Mouse (Mus musculus) limb, embryonic 14.5 days (tissue): ENCODE measurements around the gene Sohlh2. TPM values are rescaled to one million over a fixed set of nuclear protein-coding genes. Genes with fewer than 3 reads are reported as not detected.

Experiments used
- ATAC-seq: fragments of 200-750 bp; cut with Nextera tagmentation; 2 replicates; pipeline ENCODE4 v1.8.0; 2017; ENCODE audit warnings: low read depth, moderate number of reproducible peaks, moderate TSS enrichment; ENCODE audit not compliant: low FRiP score
- DNase-seq: peaks from one replicate; pipeline ENCODE4 v3.0.0-alpha.2; 2015; ENCODE audit warnings: low spot score
- H3K27ac ChIP-seq: fragments of 300-500 bp; sonication (generic); replicated peaks from 2 replicates; pipeline ENCODE4 v1.5.1; 2014; ENCODE audit warnings: low read depth, mild to moderate bottlenecking, low read length, moderate library complexity, mixed read lengths
- H3K27me3 ChIP-seq: fragments of 300-500 bp; sonication (generic); 2 replicates; pipeline ENCODE4 v1.6.1; 2014; ENCODE audit warnings: low read length, mixed read lengths; ENCODE audit not compliant: control insufficient read depth, insufficient read depth
- H3K36me3 ChIP-seq: fragments of 300-500 bp; sonication (generic); 2 replicates; pipeline ENCODE4 v1.6.1; 2014; ENCODE audit warnings: mild to moderate bottlenecking, low read length, moderate library complexity, mixed read lengths; ENCODE audit not compliant: control insufficient read depth, insufficient read depth
- H3K4me1 ChIP-seq: fragments of 300-500 bp; sonication (generic); 2 replicates; pipeline ENCODE4 v1.6.1; 2014; ENCODE audit warnings: antibody characterized with exemption, low read length, mixed read lengths; ENCODE audit not compliant: control insufficient read depth, insufficient read depth
- H3K4me2 ChIP-seq: fragments of 300-500 bp; sonication (generic); replicated peaks from 2 replicates; pipeline ENCODE4 v1.6.1; 2014; ENCODE audit warnings: low read depth, mild to moderate bottlenecking, low read length, moderate library complexity; ENCODE audit not compliant: severe bottlenecking
- H3K4me3 ChIP-seq: fragments of 300-500 bp; sonication (generic); replicated peaks from 2 replicates; pipeline ENCODE4 v1.5.1; 2014; ENCODE audit warnings: low read length
- H3K9ac ChIP-seq: fragments of 300-500 bp; sonication (generic); 2 replicates; pipeline ENCODE4 v1.6.1; 2014; ENCODE audit warnings: mild to moderate bottlenecking, low read depth, low read length, moderate library complexity; ENCODE audit not compliant: severe bottlenecking
- H3K9me3 ChIP-seq: fragments of 300-500 bp; sonication (generic); 2 replicates; pipeline ENCODE4 v1.6.1; 2016; ENCODE audit warnings: low read length; ENCODE audit not compliant: control insufficient read depth
- POLR2A ChIP-seq: fragments of 200-500 bp; IDR thresholded peaks from 2 replicates; pipeline ENCODE4 v1.8.0; 2012; ENCODE audit warnings: inconsistent platforms, mild to moderate bottlenecking, moderate library complexity, borderline replicate concordance; ENCODE audit not compliant: insufficient read depth, insufficient read length; ENCODE audit errors: extremely low read depth
- WGBS: fragments of 180-500 bp; shearing (Covaris S2); extraction: QIAGEN DNeasy Blood & Tissue Kit; methylation state at CpG from one replicate; pipeline ENCODE4 v1.1.7; 2014; 5-methylcytosine and 5-hydroxymethylcytosine counted together
- polyA plus RNA-seq, 2 experiments: library from polyadenylated mRNA; depleted of rRNA in 1 of 2; stranded (reverse) in 1 of 2; unstranded in 1 of 2; fragments of >200 nt; fragmentation: Nextera tagmentation in 1 of 2; extraction: Ambion mirVana in 1 of 2; gene quantifications; 2 replicates each; pipeline versions ENCODE4 v1.2.1 to v1.2.3; 2012 to 2014

Sohlh2 gene
- polyA plus RNA-seq (2012; rRNA removed) (0.09 and 0.12 TPM in 2 replicates), polyA plus RNA-seq (2014; fragmentation: Nextera tagmentation; extraction: Ambion mirVana) (not detected in 2 replicates)

DNA sequence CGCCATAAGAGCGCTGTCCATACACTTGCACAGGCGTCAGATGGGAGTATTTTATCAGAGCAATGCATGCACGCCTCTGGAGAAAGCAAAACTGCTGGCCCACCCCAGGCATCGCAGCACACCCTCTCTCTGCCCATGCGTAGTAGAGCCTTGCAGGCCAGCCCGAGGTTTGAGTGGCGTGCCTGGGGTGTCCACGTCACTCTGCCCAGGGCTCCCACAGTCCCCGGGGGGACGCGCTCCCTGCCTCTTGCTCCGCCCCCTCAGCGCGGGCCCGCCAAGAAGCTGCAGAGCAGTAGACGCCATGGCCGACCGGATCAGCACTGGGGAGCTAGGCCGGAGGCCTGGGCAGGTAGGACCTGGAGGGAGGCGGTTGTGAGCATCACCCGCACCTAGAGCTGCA lies at the start of gene Sohlh2:
TSS of gene Sohlh2 (plus strand) at position 263 of the 400 bp plus-strand sequence.
- 95% methylated on average over 22 of the region's 22 CpGs for WGBS

DNA sequence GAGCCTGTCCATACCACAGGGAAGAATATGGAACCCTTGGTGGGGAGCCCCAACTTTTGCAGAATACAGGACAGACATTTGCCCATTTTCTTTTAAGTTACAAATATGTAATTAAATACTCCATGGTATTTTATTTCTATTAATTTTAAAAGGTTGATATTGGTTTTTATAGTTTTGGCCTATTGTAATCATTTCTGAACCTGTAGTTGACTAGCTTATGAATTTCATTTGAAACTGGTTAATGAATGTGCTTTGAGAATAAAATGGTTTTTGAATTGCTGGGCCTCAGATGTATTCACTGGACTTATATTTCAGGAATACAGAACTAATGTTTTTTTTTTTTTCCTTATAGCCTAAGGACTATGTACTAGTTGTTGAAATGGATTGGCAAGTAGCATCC lies 44.8 kb upstream of the Sohlh2 start, which contains the start of gene Ccdc169:
TSS of gene Ccdc169 (plus strand) at position 301 of the 400 bp plus-strand sequence.
- H3K36me3 ChIP-seq = peaks cover 62% of the 10 kb centered on the region
- no peaks in the 10 kb centered on the region for H3K4me1 ChIP-seq
- no peak for ATAC-seq
- no peak within 1 kb of the TSS for H3K27ac ChIP-seq
- H3K4me2 ChIP-seq = no peak within 1 kb of the TSS
- TF ChIP-seq POLR2A = no peak
- no peaks in the 10 kb centered on the region for H3K9me3 ChIP-seq
- H3K4me3 ChIP-seq = no peak within 1 kb of the TSS
- no peak within 1 kb of the TSS for H3K9ac ChIP-seq
- H3K27me3 ChIP-seq = no peaks in the 10 kb centered on the region
- DNase-seq = no peak

More for the DNA sequence above, at the start of gene Sohlh2:
- Histone ChIP-seq H3K4me1 (no peaks in the 10 kb centered on the region), H3K9ac (no peak within 1 kb of the TSS), H3K27ac (no peak within 1 kb of the TSS), H3K9me3 (no peaks in the 10 kb centered on the region), H3K4me2 (no peak within 1 kb of the TSS), H3K4me3 (no peak within 1 kb of the TSS), H3K36me3 (no peaks in the 10 kb centered on the region), H3K27me3 (no peaks in the 10 kb centered on the region)
- ATAC-seq (no peak), DNase-seq (no peak)
- TF ChIP-seq POLR2A = no peak

DNA sequence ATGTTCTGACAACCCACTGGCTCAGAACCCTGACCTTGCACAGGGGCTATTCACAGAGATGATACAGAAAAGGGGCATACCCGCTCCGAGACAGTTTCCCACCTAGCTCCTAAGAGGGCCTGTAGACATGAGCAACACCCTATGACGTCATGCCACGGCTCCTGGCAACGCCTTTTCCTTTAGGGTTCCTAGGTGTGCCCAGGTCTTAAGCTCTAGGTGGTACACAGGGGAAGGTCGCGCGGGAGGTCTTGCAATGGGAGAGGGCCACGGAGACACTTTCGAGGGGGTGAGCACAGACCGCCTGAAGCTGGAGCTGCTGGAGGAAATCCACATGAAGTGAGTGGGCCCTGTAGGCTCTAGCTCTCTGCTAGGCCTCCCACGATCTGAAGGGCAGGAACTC lies 42.0 kb upstream of the Sohlh2 start:
- H3K36me3 ChIP-seq = peaks cover 38% of the 10 kb centered on the region
- no peak overlapping the region for H3K27ac ChIP-seq
- H3K4me1 ChIP-seq = no peaks in the 10 kb centered on the region
- no peak for ATAC-seq
- no peak overlapping the region for H3K4me3 ChIP-seq
- no peaks in the 10 kb centered on the region for H3K9me3 ChIP-seq
- H3K9ac ChIP-seq = no peak overlapping the region
- no peak overlapping the region for H3K4me2 ChIP-seq
- TF ChIP-seq POLR2A = no peak
- WGBS = 91% methylated on average over 12 of the region's 12 CpGs
- H3K27me3 ChIP-seq = no peaks in the 10 kb centered on the region
- DNase-seq = no peak

DNA sequence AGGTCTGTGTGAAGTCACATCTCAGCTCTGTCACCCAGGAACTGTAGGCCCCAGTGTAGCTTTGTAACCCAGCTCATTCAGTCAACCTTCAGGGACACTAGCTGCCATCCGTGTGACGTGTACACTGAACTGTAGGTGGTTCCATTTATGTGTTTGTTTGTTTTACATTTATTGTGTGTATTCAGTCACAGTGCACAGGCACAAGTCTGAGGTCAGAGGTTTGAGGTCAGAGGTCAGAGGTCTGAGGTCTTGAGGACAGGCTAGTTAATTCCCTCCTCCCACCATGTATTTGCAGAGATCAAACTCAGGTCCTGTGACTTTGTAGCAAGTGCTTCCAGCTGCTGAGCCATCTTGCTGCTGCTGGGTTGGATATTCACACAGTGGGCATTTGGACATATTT lies 40.4 kb upstream of the Sohlh2 start:
- H3K4me2 ChIP-seq = no peak overlapping the region
- H3K4me1 ChIP-seq = no peaks in the 10 kb centered on the region
- WGBS = 84% methylated on average over 2 of the region's 2 CpGs
- no peak overlapping the region for H3K9ac ChIP-seq
- H3K27me3 ChIP-seq = no peaks in the 10 kb centered on the region
- ATAC-seq (no peak), DNase-seq (no peak)
- no peak for TF ChIP-seq POLR2A
- no peak overlapping the region for H3K4me3 ChIP-seq
- H3K36me3 ChIP-seq = peaks cover 22% of the 10 kb centered on the region
- H3K27ac ChIP-seq = no peak overlapping the region
- no peaks in the 10 kb centered on the region for H3K9me3 ChIP-seq

DNA sequence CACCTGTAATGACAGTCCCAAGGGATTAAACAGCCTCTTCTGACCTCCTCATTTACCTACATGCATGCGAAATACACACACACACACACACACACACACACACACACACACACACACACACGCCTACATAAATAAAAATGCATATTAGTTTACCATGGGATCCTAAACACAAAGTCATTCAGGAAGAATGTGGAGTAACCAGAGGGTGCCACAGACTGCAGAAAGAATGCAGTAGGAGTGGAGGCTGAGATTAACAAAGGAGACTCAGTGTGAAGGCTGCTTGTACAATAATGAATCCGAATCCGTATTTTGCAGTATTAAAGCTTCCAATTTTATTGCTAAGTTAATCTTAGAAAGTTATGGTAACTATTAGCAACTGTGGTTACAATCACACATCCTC lies 36.9 kb upstream of the Sohlh2 start:
- Histone ChIP-seq H3K4me2 (no peak overlapping the region), H3K36me3 (no peaks in the 10 kb centered on the region), H3K4me1 (no peaks in the 10 kb centered on the region), H3K4me3 (no peak overlapping the region), H3K27ac (no peak overlapping the region), H3K9me3 (no peaks in the 10 kb centered on the region), H3K27me3 (no peaks in the 10 kb centered on the region), H3K9ac (no peak overlapping the region)
- no peak for TF ChIP-seq POLR2A
- WGBS = 83% methylated on average over 4 of the region's 4 CpGs
- DNase-seq (no peak), ATAC-seq (no peak)

DNA sequence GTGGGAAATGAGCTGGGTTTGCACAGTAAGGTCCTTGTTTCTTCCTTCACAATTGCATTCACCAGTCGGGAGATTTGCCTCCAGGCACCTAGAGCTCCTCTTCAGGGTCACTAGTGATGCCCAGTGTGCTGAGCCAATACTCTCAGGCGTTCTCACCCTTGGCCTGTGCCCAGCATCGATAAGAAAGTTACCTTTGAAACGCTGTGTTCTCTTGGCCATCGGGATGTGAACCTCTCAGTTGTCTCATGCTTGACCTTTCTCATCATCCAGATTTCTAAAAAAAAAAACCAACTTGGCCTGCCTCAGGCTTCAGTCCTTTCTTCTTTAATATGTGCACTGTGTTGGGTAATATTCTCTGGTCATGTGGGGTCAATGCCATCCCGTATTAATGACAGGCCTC lies 35.4 kb upstream of the Sohlh2 start:
- no peaks in the 10 kb centered on the region for H3K36me3 ChIP-seq
- no peak for TF ChIP-seq POLR2A
- H3K27ac ChIP-seq = no peak overlapping the region
- H3K9ac ChIP-seq = no peak overlapping the region
- no peaks in the 10 kb centered on the region for H3K4me1 ChIP-seq
- H3K27me3 ChIP-seq = no peaks in the 10 kb centered on the region
- no peaks in the 10 kb centered on the region for H3K9me3 ChIP-seq
- ATAC-seq (no peak), DNase-seq (no peak)
- H3K4me2 ChIP-seq = no peak overlapping the region
- WGBS = 78% methylated on average over 6 of the region's 6 CpGs
- H3K4me3 ChIP-seq = no peak overlapping the region
